Mouse (Mus musculus) MEL (cell line): Measurements from ENCODE around the gene BC100530. TPM values are rescaled to one million over a fixed set of nuclear protein-coding genes. Genes with fewer than 3 reads are reported as not detected.

Source experiments
- DNase-seq: peaks from one replicate; pipeline ENCODE4 v3.0.0; 2011; ENCODE audit warnings: low read depth, low spot score
- H3K27ac ChIP-seq: 2 replicates; pipeline ENCODE4 v1.5.1; 2012; ENCODE audit warnings: low read depth, mild to moderate bottlenecking, control low read depth, low read length, moderate library complexity; ENCODE audit not compliant: control insufficient read depth
- H3K27me3 ChIP-seq, 2 experiments: fragments of 150-350 bp in 1 of 2; sonication (generic) in 1 of 2; 2 replicates each; pipeline ENCODE4 v1.6.1; 2012; ENCODE audit warnings: low read length in 2 of 2, mild to moderate bottlenecking in 2 of 2, improper control_type of control experiment in 1 of 2, moderate library complexity in 1 of 2; ENCODE audit not compliant: insufficient read depth in 2 of 2, control insufficient read depth in 1 of 2
- H3K36me3 ChIP-seq, 2 experiments: 2 replicates each; pipeline ENCODE4 v1.6.1; 2012 to 2014; ENCODE audit warnings: low read length in 2 of 2, improper control_type of control experiment in 1 of 2, inconsistent platforms in 1 of 2, mild to moderate bottlenecking in 1 of 2; ENCODE audit not compliant: insufficient read depth in 2 of 2, control insufficient read depth in 1 of 2
- H3K4me1 ChIP-seq, 2 experiments: fragments of 150-350 bp in 1 of 2; sonication (generic) in 1 of 2; 2 replicates each; pipeline ENCODE4 v1.6.1; 2012; ENCODE audit warnings: low read length in 2 of 2, improper control_type of control experiment in 1 of 2, mild to moderate bottlenecking in 1 of 2; ENCODE audit not compliant: insufficient read depth in 2 of 2, control insufficient read depth in 1 of 2
- H3K4me3 ChIP-seq, 2 experiments: fragments of 150-350 bp in 1 of 2; sonication (generic) in 1 of 2; 2 replicates each; pipeline ENCODE4 v1.5.1; 2012; ENCODE audit warnings: low read depth in 2 of 2, low read length in 2 of 2, mild to moderate bottlenecking in 2 of 2, moderate library complexity in 2 of 2, control low read depth in 1 of 2, improper control_type of control experiment in 1 of 2; ENCODE audit not compliant: control insufficient read depth in 1 of 2, insufficient read depth in 1 of 2
- H3K79me2 ChIP-seq: 2 replicates; pipeline ENCODE4 v1.6.1; 2012; ENCODE audit warnings: mild to moderate bottlenecking, low read length, moderate library complexity; ENCODE audit not compliant: control insufficient read depth, poor library complexity, insufficient read depth
- H3K9ac ChIP-seq: 2 replicates; pipeline ENCODE4 v1.6.1; 2012; ENCODE audit warnings: low read depth, mild to moderate bottlenecking, control low read depth, low read length, moderate library complexity; ENCODE audit not compliant: control insufficient read depth, poor library complexity, severe bottlenecking
- H3K9me3 ChIP-seq: fragments of 150-350 bp; sonication (generic); replicated peaks from 2 replicates; pipeline ENCODE4 v1.6.1; 2012; ENCODE audit warnings: mild to moderate bottlenecking, low read length, improper control_type of control experiment, moderate library complexity; ENCODE audit not compliant: insufficient read depth
- BHLHE40 ChIP-seq: IDR thresholded peaks from 2 replicates; pipeline ENCODE4 v1.6.1; 2012; ENCODE audit warnings: low read depth, mild to moderate bottlenecking, inconsistent platforms, low read length, improper control_type of control experiment, borderline replicate concordance
- CHD1 ChIP-seq: IDR thresholded peaks from 2 replicates; pipeline ENCODE4 v1.6.1; 2012; ENCODE audit warnings: low read depth, mild to moderate bottlenecking, inconsistent platforms, low read length, improper control_type of control experiment
- CHD2 ChIP-seq: IDR thresholded peaks from 2 replicates; pipeline ENCODE4 v1.6.1; 2011; ENCODE audit warnings: low read length, improper control_type of control experiment
- E2F4 ChIP-seq: IDR thresholded peaks from 2 replicates; pipeline ENCODE4 v1.6.1; 2011; ENCODE audit warnings: low read depth, low read length, improper control_type of control experiment, borderline replicate concordance
- EP300 ChIP-seq, 2 experiments: IDR thresholded peaks; 2 replicates each; pipeline ENCODE4 v1.6.1; 2011; ENCODE audit warnings: improper control_type of control experiment in 2 of 2, low read length in 2 of 2, low read depth in 1 of 2, mild to moderate bottlenecking in 1 of 2
- ETS1 ChIP-seq: IDR thresholded peaks from 2 replicates; pipeline ENCODE4 v1.6.1; 2012; ENCODE audit warnings: low read depth, mild to moderate bottlenecking, inconsistent platforms, low read length, improper control_type of control experiment, moderate library complexity
- GABPA ChIP-seq: IDR thresholded peaks from 2 replicates; pipeline ENCODE4 v1.6.1; 2012; ENCODE audit warnings: low read depth, mild to moderate bottlenecking, inconsistent platforms, low read length, improper control_type of control experiment, moderate library complexity
- GATA1 ChIP-seq: IDR thresholded peaks from 2 replicates; pipeline ENCODE4 v1.6.1; 2011; ENCODE audit warnings: low read depth, low read length, improper control_type of control experiment
- HCFC1 ChIP-seq: IDR thresholded peaks from 2 replicates; pipeline ENCODE4 v1.6.1; 2012; ENCODE audit warnings: low read depth, mild to moderate bottlenecking, inconsistent platforms, low read length, improper control_type of control experiment, moderate library complexity
- JUND ChIP-seq: IDR thresholded peaks from 2 replicates; pipeline ENCODE4 v1.6.1; 2011; ENCODE audit warnings: low read depth, mild to moderate bottlenecking, improper control_type of control experiment, low read length
- MAFK ChIP-seq: IDR thresholded peaks from 2 replicates; pipeline ENCODE4 v1.6.1; 2011; ENCODE audit warnings: low read depth, mild to moderate bottlenecking, low read length, improper control_type of control experiment, borderline replicate concordance
- MAX ChIP-seq: IDR thresholded peaks from 2 replicates; pipeline ENCODE4 v1.6.1; 2011; ENCODE audit warnings: low read length, improper control_type of control experiment
- MXI1 ChIP-seq: IDR thresholded peaks from 2 replicates; pipeline ENCODE4 v1.6.1; 2011; ENCODE audit warnings: mild to moderate bottlenecking, low read depth, low read length, improper control_type of control experiment
- MYC ChIP-seq: IDR thresholded peaks from 2 replicates; pipeline ENCODE4 v1.6.1; 2011; ENCODE audit warnings: low read depth, mild to moderate bottlenecking, low read length, improper control_type of control experiment, moderate library complexity
- NELFE ChIP-seq: IDR thresholded peaks from 2 replicates; pipeline ENCODE4 v1.6.1; 2011; ENCODE audit warnings: low read depth, low read length, improper control_type of control experiment
- NRF1 ChIP-seq: IDR thresholded peaks from 2 replicates; pipeline ENCODE4 v1.6.1; 2014; ENCODE audit warnings: low read depth, mild to moderate bottlenecking, inconsistent platforms, low read length, improper control_type of control experiment, moderate library complexity; ENCODE audit not compliant: poor library complexity, insufficient read depth, severe bottlenecking
- POLR2AphosphoS2 ChIP-seq: IDR thresholded peaks from 2 replicates; pipeline ENCODE4 v1.6.1; 2011; ENCODE audit warnings: low read length, improper control_type of control experiment
- POLR2AphosphoS5 ChIP-seq: IDR thresholded peaks from 2 replicates; pipeline ENCODE4 v1.6.1; 2012; ENCODE audit warnings: low read depth, borderline replicate concordance, mild to moderate bottlenecking, inconsistent platforms, low read length, moderate library complexity, mixed read lengths
- RAD21 ChIP-seq: IDR thresholded peaks from 2 replicates; pipeline ENCODE4 v1.6.1; 2011; ENCODE audit warnings: mild to moderate bottlenecking, low read depth, low read length, improper control_type of control experiment
- RCOR1 ChIP-seq: IDR thresholded peaks from 2 replicates; pipeline ENCODE4 v1.6.1; 2012; ENCODE audit warnings: low read depth, mild to moderate bottlenecking, inconsistent platforms, low read length, improper control_type of control experiment
- SIN3A ChIP-seq: IDR thresholded peaks from 2 replicates; pipeline ENCODE4 v1.6.1; 2012; ENCODE audit warnings: low read length, improper control_type of control experiment, inconsistent platforms
- TBP ChIP-seq: IDR thresholded peaks from 2 replicates; pipeline ENCODE4 v1.8.0; 2011; ENCODE audit warnings: low read depth, low read length, improper control_type of control experiment
- TCF12 ChIP-seq: IDR thresholded peaks from 2 replicates; pipeline ENCODE4 v1.6.1; 2014; ENCODE audit warnings: low read depth, mild to moderate bottlenecking, inconsistent platforms, low read length, improper control_type of control experiment, moderate library complexity
- ZC3H11A ChIP-seq: IDR thresholded peaks from 2 replicates; pipeline ENCODE4 v1.6.1; 2012; ENCODE audit warnings: low read depth, mild to moderate bottlenecking, inconsistent platforms, low read length, improper control_type of control experiment
- ZMIZ1 ChIP-seq: IDR thresholded peaks from 2 replicates; pipeline ENCODE4 v1.6.1; 2012; ENCODE audit warnings: low read depth, mild to moderate bottlenecking, inconsistent platforms, low read length, improper control_type of control experiment, moderate library complexity
- polyA plus RNA-seq, 2 experiments: library from polyadenylated mRNA; stranded (reverse) in 1 of 2; unstranded in 1 of 2; fragments of >175 nt in 1 of 2; fragments of >200 nt in 1 of 2; gene quantifications; 2 replicates each; pipeline versions ENCODE4 v1.2.1 to v1.2.4; 2012; ENCODE audit warnings: low replicate concordance in 2 of 2, low read depth in 1 of 2; ENCODE audit not compliant: insufficient read length in 2 of 2, insufficient read depth in 1 of 2, missing spikeins in 1 of 2
- total RNA-seq: library from RNA; depleted of rRNA; stranded (reverse); fragments of 300-350 nt; gene quantifications from 2 replicates; pipeline ENCODE4 v1.2.3, GENCODE M21; 2012

BC100530 gene
- total and polyA plus RNA-seq, 3 experiments: not detected

DNA sequence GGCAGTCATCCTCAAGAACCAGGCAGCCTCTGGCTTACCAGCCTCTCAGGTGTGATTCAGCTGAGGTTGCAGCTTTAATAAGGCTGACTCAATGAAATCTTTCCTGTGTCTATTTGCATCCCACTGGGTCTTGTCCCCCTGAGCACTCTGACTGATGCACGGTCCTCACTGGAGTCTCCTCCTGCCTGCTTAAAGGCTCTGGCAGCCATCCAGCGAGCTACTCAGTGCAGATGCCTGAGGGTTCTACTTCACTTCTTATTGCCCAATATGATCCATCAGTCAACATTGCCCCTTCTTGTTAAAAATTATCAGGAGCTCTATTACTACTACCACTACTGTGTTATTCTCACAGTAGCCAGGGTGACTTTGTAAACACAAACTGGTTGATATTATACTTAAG, 30.4 kb downstream of the BC100530 start:
- no peaks in the 10 kb centered on the region for H3K36me3 ChIP-seq

GRCm38 (mm10) chr16:36334232-36334631, 33.3 kb downstream of the BC100530 start, which contains the start of gene BC117090:
BC117090 (minus strand) TSS chr16:36334332.
- no peaks in the 10 kb centered on the region for H3K36me3 ChIP-seq
- H3K4me3 ChIP-seq: no peak within 1 kb of the TSS
- no peaks in the 10 kb centered on the region for H3K27me3 ChIP-seq
- no peaks in the 10 kb centered on the region for H3K79me2 ChIP-seq
- H3K9me3 ChIP-seq: no peaks in the 10 kb centered on the region
- H3K27ac ChIP-seq: no peak within 1 kb of the TSS
- no peak for TF ChIP-seq GATA1
- no peak for TF ChIP-seq MYC
- no peak for TF ChIP-seq POLR2AphosphoS5
- TF ChIP-seq TCF12: no peak
- no peak for TF ChIP-seq MAX
- no peak for TF ChIP-seq RCOR1
- no peak for TF ChIP-seq EP300 (IDR thresholded peaks at IDR 0.05; ENCODE audit: low read depth in 1 of 2, low read length in 2 of 2)
- TF ChIP-seq RAD21: no peak
- TF ChIP-seq BHLHE40: no peak
- no peak for TF ChIP-seq JUND
- no peak for TF ChIP-seq POLR2AphosphoS2
- TF ChIP-seq ZMIZ1: no peak
- TF ChIP-seq GABPA: no peak
- no peak for TF ChIP-seq TBP
- no peak for TF ChIP-seq HCFC1
- TF ChIP-seq MAFK: no peak
- no peak for TF ChIP-seq MXI1
- TF ChIP-seq E2F4: no peak
- TF ChIP-seq NRF1: no peak
- DNase-seq: no peak
- H3K9ac ChIP-seq: no peak within 1 kb of the TSS
- H3K4me1 ChIP-seq: no peaks in the 10 kb centered on the region

More for the DNA sequence above, 30.4 kb downstream of the BC100530 start:
- no peak for DNase-seq
- Histone ChIP-seq H3K27me3 (no peaks in the 10 kb centered on the region), H3K4me1 (no peaks in the 10 kb centered on the region), H3K79me2 (no peaks in the 10 kb centered on the region), H3K9ac (no peak overlapping the region), H3K4me3 (no peak overlapping the region), H3K9me3 (no peaks in the 10 kb centered on the region), H3K27ac (no peak overlapping the region)
- TF ChIP-seq GATA1: no peak
- no peak for TF ChIP-seq CHD2
- no peak for TF ChIP-seq ETS1
- no peak for TF ChIP-seq NELFE
- no peak for TF ChIP-seq MYC
- TF ChIP-seq SIN3A: no peak
- no peak for TF ChIP-seq CHD1
- TF ChIP-seq BHLHE40: no peak
- no peak for TF ChIP-seq ZC3H11A
